Mouse (Mus musculus): ENCODE measurements at regions not wholly inside any gene's neighbourhood (a gene's known extent, or its start where the extent isn't known, plus 50 kb on each side); places are given as distances from the start of the nearest gene placed in this dataset.

GRCm38 (mm10) chr17:63003911-63004310, 122.8 kb upstream of the Efna5 start:
- ATAC-seq (replicated peaks; ENCODE audit: poor library complexity): no peak

- peak; percentile 63 for ATAC-seq (replicated peaks; ENCODE audit: poor library complexity)
Observed at GRCm38 (mm10) chr17:63002729-63003128, 121.6 kb upstream of the Efna5 start.

- ATAC-seq (replicated peaks; ENCODE audit: poor library complexity): peak; percentile 47
Observed at GRCm38 (mm10) chr17:63001898-63002297, 120.8 kb upstream of the Efna5 start.

- ATAC-seq (replicated peaks; ENCODE audit: poor library complexity): peak; percentile 73
Observed at GRCm38 (mm10) chr17:62997691-62998090, 116.6 kb upstream of the Efna5 start.

GRCm38 (mm10) chr17:62995316-62995715, 114.2 kb upstream of the Efna5 start:
- no peak for ATAC-seq (replicated peaks; ENCODE audit: poor library complexity)

- ATAC-seq (replicated peaks; ENCODE audit: poor library complexity): peak; percentile 65
Observed at GRCm38 (mm10) chr17:62992977-62993376, 111.9 kb upstream of the Efna5 start.

GRCm38 (mm10) chr17:62986304-62986703, 105.2 kb upstream of the Efna5 start:
- peak; percentile 79 for ATAC-seq (replicated peaks; ENCODE audit: poor library complexity)

- no peak for ATAC-seq (replicated peaks; ENCODE audit: poor library complexity)
Observed at GRCm38 (mm10) chr17:62980337-62980736, 99.2 kb upstream of the Efna5 start.

- ATAC-seq (replicated peaks; ENCODE audit: poor library complexity): no peak
Observed at GRCm38 (mm10) chr17:62977561-62977960, 96.4 kb upstream of the Efna5 start.

- no peak for ATAC-seq (replicated peaks; ENCODE audit: poor library complexity)
Observed at GRCm38 (mm10) chr17:62977136-62977535, 96.0 kb upstream of the Efna5 start.

GRCm38 (mm10) chr17:62974627-62975279, 93.6 kb upstream of the Efna5 start:
- ATAC-seq (replicated peaks; ENCODE audit: poor library complexity): no peak

GRCm38 (mm10) chr17:62969025-62969424, 87.9 kb upstream of the Efna5 start:
- no peak for ATAC-seq (replicated peaks; ENCODE audit: poor library complexity)

GRCm38 (mm10) chr17:62963824-62964223, 82.7 kb upstream of the Efna5 start:
- no peak for ATAC-seq (replicated peaks; ENCODE audit: poor library complexity)

- ATAC-seq (replicated peaks; ENCODE audit: poor library complexity): no peak
Observed at GRCm38 (mm10) chr17:62962292-62962618, 81.1 kb upstream of the Efna5 start.

GRCm38 (mm10) chr17:62961596-62962291, 80.6 kb upstream of the Efna5 start:
- ATAC-seq (replicated peaks; ENCODE audit: poor library complexity): no peak

- no peak for ATAC-seq (replicated peaks; ENCODE audit: poor library complexity)
Observed at GRCm38 (mm10) chr17:62959146-62959545, 78.0 kb upstream of the Efna5 start.

- no peak for ATAC-seq (replicated peaks; ENCODE audit: poor library complexity)
Observed at GRCm38 (mm10) chr17:62947537-62948193, 66.5 kb upstream of the Efna5 start.

GRCm38 (mm10) chr17:62940573-62941252, 59.6 kb upstream of the Efna5 start:
- ATAC-seq (replicated peaks; ENCODE audit: poor library complexity): no peak

- no peak for ATAC-seq (replicated peaks; ENCODE audit: poor library complexity)
Observed at GRCm38 (mm10) chr17:62939930-62940572, 58.9 kb upstream of the Efna5 start.

- no peak for ATAC-seq (replicated peaks; ENCODE audit: poor library complexity)
Observed at GRCm38 (mm10) chr17:62939171-62939570, 58.1 kb upstream of the Efna5 start.
